Mouse (Mus musculus) hindbrain, embryonic 16.5 days (tissue): Measurements from ENCODE around the gene Clcn3. TPM values are rescaled to one million over a fixed set of nuclear protein-coding genes. Genes with fewer than 3 reads are reported as not detected.
A peak's percentile ranks its signal among the peaks of the same experiment; 100 is the strongest.

Experiments
- ATAC-seq: fragments of 200-750 bp; cut with Nextera tagmentation; 2 replicates; pipeline ENCODE4 v1.8.0; 2017; ENCODE audit warnings: moderate TSS enrichment, moderate library complexity
- H3K27ac ChIP-seq: fragments of 300-500 bp; sonication (generic); 2 replicates; pipeline ENCODE4 v1.5.1; 2014; ENCODE audit warnings: low read depth, mild to moderate bottlenecking, control low read depth, low read length, moderate library complexity
- H3K27me3 ChIP-seq: fragments of 300-500 bp; sonication (generic); replicated peaks from 2 replicates; pipeline ENCODE4 v1.6.1; 2014; ENCODE audit warnings: low read length; ENCODE audit not compliant: control insufficient read depth, insufficient read depth
- H3K36me3 ChIP-seq: fragments of 300-500 bp; sonication (generic); 2 replicates; pipeline ENCODE4 v1.6.1; 2014; ENCODE audit warnings: mild to moderate bottlenecking, low read length, moderate library complexity, mixed read lengths; ENCODE audit not compliant: control insufficient read depth, insufficient read depth
- H3K4me1 ChIP-seq: fragments of 300-500 bp; sonication (generic); 2 replicates; pipeline ENCODE4 v1.6.1; 2014; ENCODE audit warnings: low read depth, low read length; ENCODE audit not compliant: control insufficient read depth, insufficient read depth
- H3K4me2 ChIP-seq: fragments of 300-500 bp; sonication (generic); 2 replicates; pipeline ENCODE4 v1.6.1; 2014; ENCODE audit warnings: mild to moderate bottlenecking, low read length, control low read depth, moderate library complexity
- H3K4me3 ChIP-seq: fragments of 300-500 bp; sonication (generic); 2 replicates; pipeline ENCODE4 v1.5.1; 2014; ENCODE audit warnings: mild to moderate bottlenecking, low read length, control low read depth, moderate library complexity
- H3K9ac ChIP-seq: fragments of 300-500 bp; sonication (generic); 2 replicates; pipeline ENCODE4 v1.6.1; 2014; ENCODE audit warnings: low read depth, mild to moderate bottlenecking, control low read depth, low read length, moderate library complexity
- H3K9me3 ChIP-seq: fragments of 300-500 bp; sonication (generic); 2 replicates; pipeline ENCODE4 v1.6.1; 2014; ENCODE audit warnings: mild to moderate bottlenecking, low read length, moderate library complexity; ENCODE audit not compliant: control insufficient read depth
- WGBS: fragments of 180-500 bp; shearing (Covaris S2); extraction: QIAGEN DNeasy Blood & Tissue Kit; methylation state at CpG from one replicate; pipeline ENCODE4 v1.1.7; 2014; 5-methylcytosine and 5-hydroxymethylcytosine counted together
- polyA plus RNA-seq: library from polyadenylated mRNA; unstranded; fragments of >200 nt; fragmentation: Nextera tagmentation; extraction: Ambion mirVana; gene quantifications from 2 replicates; pipeline ENCODE4 v1.2.1, GENCODE M21; 2015

The Clcn3 gene
- polyA plus RNA-seq, 1 experiment from 2014 or later, result 79.5 TPM

DNA sequence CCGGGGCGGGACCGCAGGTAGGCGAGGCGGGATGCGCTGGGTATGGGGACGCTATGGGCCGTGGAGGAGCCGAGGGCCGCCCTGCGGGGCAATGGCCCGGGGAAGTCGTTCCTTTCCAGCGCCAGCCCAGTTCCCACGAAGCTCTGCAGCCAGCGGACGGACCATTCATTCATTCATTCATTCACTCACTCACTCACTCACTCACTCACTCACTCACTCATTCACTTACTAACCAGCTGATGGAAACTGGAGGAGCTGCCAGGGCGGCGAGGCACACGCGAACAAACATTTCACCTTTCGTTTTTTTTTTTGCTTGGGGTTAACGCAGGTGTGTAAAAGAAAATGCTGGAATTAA, 92.6 kb downstream of the Clcn3 start:
- peak overlapping the region; percentile 84 for H3K9ac ChIP-seq
- no peaks in the 10 kb centered on the region for H3K9me3 ChIP-seq
- no peaks in the 10 kb centered on the region for H3K27me3 ChIP-seq
- ATAC-seq, result no peak
- no peaks in the 10 kb centered on the region for H3K36me3 ChIP-seq
- peaks cover 16% of the 10 kb centered on the region for H3K4me1 ChIP-seq
- peak overlapping the region; percentile 73 for H3K4me3 ChIP-seq
- peak overlapping the region; percentile 80 for H3K4me2 ChIP-seq
- peak overlapping the region; percentile 67; the same call in 1 of the 2 replicates for H3K27ac ChIP-seq
- 1% methylated on average over 16 of the region's 23 CpGs for WGBS

DNA sequence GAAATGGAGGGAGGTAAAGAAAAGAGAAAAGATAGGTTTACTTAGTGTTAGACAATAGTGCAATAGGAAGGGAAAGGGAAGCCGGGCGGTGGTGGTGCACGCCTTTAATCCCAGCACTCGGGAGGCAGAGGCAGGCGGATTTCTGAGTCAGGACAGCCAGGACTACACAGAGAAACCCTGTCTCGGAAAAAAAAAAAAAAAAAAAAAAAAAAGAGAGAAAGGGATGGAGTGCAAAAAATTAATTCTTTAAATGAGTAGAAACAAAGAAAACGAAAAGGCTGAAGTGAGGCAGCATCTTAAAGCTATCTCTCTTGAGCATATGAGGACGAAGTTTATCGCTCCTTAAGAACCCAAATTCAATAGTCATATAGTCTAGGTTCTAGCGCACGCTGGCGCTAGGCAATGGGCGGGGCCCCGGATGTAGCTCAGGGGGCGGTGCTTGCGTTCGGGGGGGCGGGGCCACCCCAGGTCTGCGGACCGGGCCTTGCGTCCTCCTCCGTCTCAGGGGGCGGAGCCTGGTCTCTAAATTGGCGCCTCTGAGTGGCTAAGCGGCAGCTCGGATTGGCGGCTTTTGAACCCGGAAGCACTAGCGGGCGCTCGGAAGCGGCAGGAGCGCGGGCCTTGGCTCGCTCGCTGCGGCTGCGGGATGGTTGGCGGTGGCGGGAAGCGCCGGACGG, 93.1 kb downstream of the Clcn3 start, which contains the start of gene Hpf1:
Gene Hpf1, plus strand, starts transcription at position 576 of the 677 bp plus-strand sequence.
- ATAC-seq, result peak; percentile 99
- H3K36me3 ChIP-seq, result no peaks in the 10 kb centered on the region
- H3K9ac ChIP-seq, result peak within 1 kb of the TSS; percentile 84
- peaks cover 16% of the 10 kb centered on the region for H3K4me1 ChIP-seq
- H3K27ac ChIP-seq, result peak within 1 kb of the TSS; percentile 67; the same call in 1 of the 2 replicates
- no peaks in the 10 kb centered on the region for H3K27me3 ChIP-seq
- H3K9me3 ChIP-seq, result no peaks in the 10 kb centered on the region
- peak within 1 kb of the TSS; percentile 73 for H3K4me3 ChIP-seq
- H3K4me2 ChIP-seq, result peak within 1 kb of the TSS; percentile 80
- 5% methylated on average over 43 of the region's 43 CpGs for WGBS

DNA sequence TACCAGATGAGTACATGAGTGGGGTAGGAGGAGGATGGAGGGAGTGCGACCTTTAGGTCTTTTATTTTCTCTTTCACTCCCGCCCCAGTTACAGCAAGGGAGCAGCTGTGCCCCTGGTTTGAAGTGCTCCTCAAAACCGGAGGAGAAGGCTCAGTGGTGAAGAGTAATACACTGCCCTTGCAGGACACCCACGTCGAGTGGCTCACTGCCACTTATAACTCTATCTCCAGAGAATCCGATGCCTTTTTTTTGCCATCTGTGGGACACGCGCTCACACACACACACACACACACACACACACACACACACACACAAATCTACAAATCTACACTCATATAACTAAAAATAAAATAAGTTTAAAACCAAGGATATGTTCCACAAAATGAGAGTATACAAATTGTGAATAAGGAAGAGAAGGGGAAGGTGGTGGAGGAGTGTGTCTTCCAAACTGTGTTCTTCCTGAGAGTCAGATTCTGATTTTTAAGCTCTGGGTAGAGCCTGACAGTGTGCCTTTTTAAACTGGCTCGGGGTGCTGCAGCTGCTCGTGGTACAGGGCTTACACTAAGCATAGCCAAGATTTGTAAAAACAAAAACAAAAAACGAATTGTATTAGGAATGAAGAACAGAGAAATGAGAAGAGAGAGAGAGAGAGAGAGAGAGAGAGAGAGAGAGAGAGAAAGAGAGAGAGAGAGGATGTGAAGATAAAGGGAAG, 93.8 kb downstream of the Clcn3 start:
- 86% methylated on average over 11 of the region's 11 CpGs for WGBS
- no peak overlapping the region for H3K27ac ChIP-seq
- no peak overlapping the region for H3K9ac ChIP-seq
- no peaks in the 10 kb centered on the region for H3K27me3 ChIP-seq
- no peak for ATAC-seq
- H3K4me1 ChIP-seq, result peaks cover 16% of the 10 kb centered on the region
- H3K4me3 ChIP-seq, result peak overlapping the region; percentile 73; the same call in 1 of the 2 replicates
- H3K36me3 ChIP-seq, result no peaks in the 10 kb centered on the region
- no peaks in the 10 kb centered on the region for H3K9me3 ChIP-seq
- H3K4me2 ChIP-seq, result peak overlapping the region; percentile 80

DNA sequence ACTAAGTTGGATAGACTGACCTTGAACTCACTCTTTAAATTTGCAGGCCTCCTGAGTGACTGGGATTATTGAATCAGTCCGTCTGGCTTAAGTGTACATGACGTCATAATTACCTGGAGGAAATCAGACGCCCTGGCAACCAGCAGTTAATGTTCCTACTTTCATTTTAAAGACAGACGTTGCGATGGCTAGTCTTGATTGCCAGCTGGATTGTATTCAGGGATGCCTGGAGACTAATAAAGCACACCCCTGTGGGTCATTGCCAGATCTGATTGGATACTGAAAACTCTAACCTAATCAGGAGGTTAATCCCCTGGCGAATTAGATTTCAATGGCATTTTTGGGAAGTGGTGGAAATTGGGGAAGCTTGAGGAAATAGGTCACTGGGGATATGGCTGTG, 96.4 kb downstream of the Clcn3 start:
- no peak for ATAC-seq
- Histone ChIP-seq H3K27ac (no peak overlapping the region), H3K9ac (no peak overlapping the region), H3K4me2 (no peak overlapping the region), H3K9me3 (no peaks in the 10 kb centered on the region), H3K27me3 (no peaks in the 10 kb centered on the region), H3K36me3 (no peaks in the 10 kb centered on the region), H3K4me1 (peaks cover 10% of the 10 kb centered on the region), H3K4me3 (no peak overlapping the region)
- WGBS, result 58% methylated on average over 6 of the region's 6 CpGs

DNA sequence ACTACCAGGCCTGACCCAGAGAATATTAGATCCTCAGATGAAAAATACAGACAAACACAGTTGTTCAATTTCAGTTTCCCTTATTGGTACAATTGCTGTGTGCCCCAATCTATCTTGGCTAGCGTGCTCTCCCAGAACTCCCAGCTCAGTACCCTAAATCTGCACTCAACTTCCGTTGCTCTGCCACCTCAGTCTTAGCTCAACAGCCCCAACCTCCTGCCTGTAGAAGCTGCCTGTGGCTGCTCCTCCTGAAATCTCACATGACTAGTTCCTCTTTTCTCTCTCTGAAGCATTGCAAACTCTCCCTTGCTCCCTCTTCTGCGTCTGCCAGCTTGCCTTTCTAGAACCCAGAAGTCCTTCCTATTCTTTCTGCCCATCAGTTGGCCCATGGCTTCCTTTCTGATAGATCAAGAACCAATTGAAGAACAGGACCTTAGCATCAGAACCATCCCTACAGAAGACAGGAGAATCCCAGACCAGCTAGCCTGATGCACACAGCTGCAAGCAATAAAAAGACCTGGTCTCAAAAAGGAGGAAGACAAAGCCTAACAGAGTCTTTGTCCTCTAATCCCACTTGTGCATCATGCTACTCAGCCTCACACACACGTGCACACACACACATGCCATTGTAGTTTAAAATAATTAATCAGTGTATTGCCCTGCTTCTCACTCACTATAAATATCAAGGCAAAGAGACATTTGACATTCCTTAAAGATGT, 99.5 kb downstream of the Clcn3 start:
- H3K9me3 ChIP-seq, result no peaks in the 10 kb centered on the region
- no peaks in the 10 kb centered on the region for H3K4me1 ChIP-seq
- no peaks in the 10 kb centered on the region for H3K27me3 ChIP-seq
- no peak overlapping the region for H3K9ac ChIP-seq
- no peak overlapping the region for H3K4me3 ChIP-seq
- H3K27ac ChIP-seq, result no peak overlapping the region
- H3K36me3 ChIP-seq, result no peaks in the 10 kb centered on the region
- ATAC-seq, result no peak
- 73% methylated on average over 4 of the region's 4 CpGs for WGBS
- no peak overlapping the region for H3K4me2 ChIP-seq

DNA sequence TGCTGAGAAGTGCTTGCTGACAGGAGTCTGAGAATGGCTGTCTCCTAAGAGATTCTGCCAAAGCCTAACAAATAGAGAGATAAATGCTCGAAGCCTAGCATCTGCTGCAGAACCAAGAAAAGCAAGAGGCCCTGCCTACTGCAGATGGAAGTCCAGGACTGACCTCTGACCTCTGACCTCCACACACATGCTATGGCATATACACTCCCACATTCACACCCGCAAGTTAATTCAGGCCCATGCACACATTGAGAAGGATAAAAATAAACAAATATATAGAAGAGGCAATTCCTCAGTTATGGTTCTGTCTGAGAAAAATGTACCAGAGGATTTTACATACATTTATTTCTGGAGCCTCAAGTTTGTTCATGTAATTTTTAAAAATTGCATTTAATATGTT, 104.5 kb downstream of the Clcn3 start:
- Histone ChIP-seq H3K9me3 (no peaks in the 10 kb centered on the region), H3K27me3 (no peaks in the 10 kb centered on the region), H3K9ac (no peak overlapping the region), H3K27ac (no peak overlapping the region), H3K4me2 (no peak overlapping the region), H3K4me3 (no peak overlapping the region), H3K4me1 (no peaks in the 10 kb centered on the region), H3K36me3 (no peaks in the 10 kb centered on the region)
- 75% methylated on average over 2 of the region's 2 CpGs for WGBS
- no peak for ATAC-seq

DNA sequence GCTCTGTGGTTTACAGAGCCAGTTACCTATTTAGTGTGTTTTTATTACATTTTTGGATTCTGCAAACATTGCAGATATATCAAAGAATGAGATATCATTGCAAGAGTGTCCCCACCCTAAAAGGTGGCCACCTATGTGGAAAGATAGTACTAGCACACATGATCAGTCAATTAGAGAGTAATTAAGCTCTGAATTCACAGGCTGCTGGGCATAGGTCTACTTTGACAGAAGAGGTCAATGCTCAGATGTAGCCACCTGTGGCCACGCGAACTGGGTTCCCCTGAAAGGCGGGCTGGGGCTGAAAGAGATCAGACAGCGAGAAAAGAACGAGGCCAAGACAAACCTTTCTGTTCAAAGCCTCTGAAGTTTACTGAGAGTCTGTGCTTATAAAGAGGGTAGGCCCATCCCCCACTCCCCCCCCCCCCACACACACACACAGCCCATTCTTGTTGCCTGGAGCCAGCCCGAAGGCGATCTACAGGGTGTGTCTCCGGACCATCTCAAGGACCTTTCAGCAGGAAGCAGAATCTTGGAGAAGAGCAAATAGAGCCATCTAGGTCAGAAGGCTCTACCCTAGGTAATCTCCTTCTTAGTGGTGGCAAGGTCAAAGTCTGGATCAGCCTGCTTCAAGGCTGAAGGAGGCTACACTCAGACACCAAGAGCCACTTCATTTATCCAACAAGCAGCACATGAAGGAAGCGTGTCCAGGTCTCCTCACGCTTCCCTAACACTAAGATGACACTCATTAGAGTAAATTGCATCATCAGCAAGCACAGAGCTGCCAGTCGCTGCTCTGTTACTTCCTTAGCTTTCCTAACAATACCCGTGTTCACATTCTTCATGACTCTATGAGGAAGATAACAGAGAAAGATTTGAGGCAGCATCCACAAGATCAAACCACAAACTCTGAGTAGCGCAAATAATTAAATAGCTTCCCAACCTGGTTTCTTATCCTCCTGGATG, 112.6 kb downstream of the Clcn3 start:
- Histone ChIP-seq H3K36me3 (no peaks in the 10 kb centered on the region), H3K4me3 (no peak overlapping the region), H3K4me1 (no peaks in the 10 kb centered on the region), H3K27me3 (no peaks in the 10 kb centered on the region), H3K9ac (no peak overlapping the region), H3K9me3 (no peaks in the 10 kb centered on the region), H3K4me2 (no peak overlapping the region), H3K27ac (no peak overlapping the region)
- ATAC-seq, result no peak
- WGBS, result 88% methylated on average over 13 of the region's 13 CpGs

DNA sequence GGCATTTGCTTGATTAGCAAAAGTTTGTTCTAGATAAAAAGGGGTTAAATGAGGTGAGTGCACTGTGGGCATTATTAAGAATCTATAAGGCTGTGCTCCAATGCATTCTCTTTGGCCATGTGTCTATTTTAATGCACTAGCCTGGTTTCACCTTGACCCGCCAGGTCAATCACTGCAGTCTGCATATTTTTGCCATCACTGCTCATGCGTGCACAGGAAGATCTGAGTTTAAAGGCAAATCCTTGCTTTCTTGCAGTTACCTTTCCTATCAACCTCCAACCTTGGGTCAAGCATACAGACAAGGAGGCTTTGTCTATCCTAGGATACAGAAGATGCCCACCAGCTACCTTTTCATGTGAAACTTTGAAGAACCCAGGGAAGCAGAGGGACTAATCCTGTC, 113.3 kb downstream of the Clcn3 start:
- Histone ChIP-seq H3K4me3 (no peak overlapping the region), H3K36me3 (no peaks in the 10 kb centered on the region), H3K27me3 (no peaks in the 10 kb centered on the region), H3K4me1 (no peaks in the 10 kb centered on the region), H3K9ac (no peak overlapping the region), H3K27ac (no peak overlapping the region), H3K4me2 (no peak overlapping the region), H3K9me3 (no peaks in the 10 kb centered on the region)
- no peak for ATAC-seq
- 87% methylated on average over 2 of the region's 2 CpGs for WGBS
